Mouse (Mus musculus) spleen, adult 2 months (tissue): ENCODE data around the gene Tyw1. TPM values are rescaled to one million over a fixed set of nuclear protein-coding genes. Genes with fewer than 3 reads are reported as not detected.

Source experiments
- DNase-seq, 2 experiments: peaks; one replicate each; pipeline versions ENCODE4 v3.0.0 to v3.0.0-alpha.2; 2012 to 2021; ENCODE audit warnings: low spot score in 2 of 2, low read depth in 1 of 2
- H3K27ac ChIP-seq: fragments of 200-500 bp; 2 replicates; pipeline ENCODE4 v1.5.1; 2012; ENCODE audit warnings: low read length, inconsistent platforms; ENCODE audit not compliant: insufficient read depth
- H3K27me3 ChIP-seq: fragments of 200-500 bp; 2 replicates; pipeline ENCODE4 v1.6.1; 2012; ENCODE audit warnings: mild to moderate bottlenecking, moderate library complexity, low read length, inconsistent platforms; ENCODE audit not compliant: control insufficient read depth, insufficient read depth
- H3K36me3 ChIP-seq: fragments of 200-500 bp; 2 replicates; pipeline ENCODE4 v1.6.1; 2012; ENCODE audit warnings: mild to moderate bottlenecking, low read length, inconsistent platforms; ENCODE audit not compliant: control insufficient read depth, insufficient read depth
- H3K4me1 ChIP-seq: fragments of 200-500 bp; 2 replicates; pipeline ENCODE4 v1.6.1; 2011; ENCODE audit warnings: inconsistent platforms; ENCODE audit not compliant: control insufficient read depth, insufficient read depth, insufficient read length
- H3K4me3 ChIP-seq: fragments of 200-500 bp; 2 replicates; pipeline ENCODE4 v1.5.1; 2011; ENCODE audit warnings: mild to moderate bottlenecking, inconsistent platforms; ENCODE audit not compliant: insufficient read depth, insufficient read length; ENCODE audit errors: extremely low read depth
- CTCF ChIP-seq: fragments of 200-500 bp; IDR thresholded peaks from 2 replicates; pipeline ENCODE4 v1.5.1; 2011; ENCODE audit warnings: mild to moderate bottlenecking, inconsistent platforms; ENCODE audit not compliant: insufficient read depth, insufficient read length, insufficient replicate concordance; ENCODE audit errors: extremely low read depth
- POLR2A ChIP-seq: fragments of 200-500 bp; IDR thresholded peaks from 2 replicates; pipeline ENCODE4 v1.6.1; 2011; ENCODE audit warnings: low read depth, low read length, inconsistent platforms
- WGBS: fragments of 180-500 bp; shearing (Covaris S2); methylation state at CpG from one replicate; pipeline ENCODE4 v1.1.7; 2018; 5-methylcytosine and 5-hydroxymethylcytosine counted together
- polyA plus RNA-seq: library from polyadenylated mRNA; depleted of rRNA; stranded (reverse); fragments of >200 nt; gene quantifications from 2 replicates; pipeline ENCODE4 v1.2.3, GENCODE M21; 2012

Tyw1 gene
- polyA plus RNA-seq, 1 experiment, result 9.0 TPM

DNA sequence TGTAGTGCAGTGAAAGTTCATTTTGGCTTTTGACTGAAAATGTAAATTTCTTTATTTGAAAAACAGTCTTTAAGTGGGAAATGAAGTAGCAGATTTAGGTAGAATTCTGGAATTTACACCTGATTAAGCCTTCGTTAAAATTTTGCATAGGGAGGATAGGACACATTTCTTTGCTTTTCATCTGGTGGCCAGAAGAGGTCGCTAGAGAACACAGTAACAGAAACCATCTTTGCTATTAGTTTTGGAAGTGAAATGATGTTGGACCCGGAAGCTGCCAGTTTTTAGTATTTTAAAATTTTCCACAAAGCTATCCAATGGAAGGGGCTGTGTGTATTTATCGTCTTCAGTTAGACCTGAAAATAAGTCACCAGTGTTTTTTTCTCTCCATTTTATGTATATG is 20.1 kb downstream of the Tyw1 start:
- H3K36me3 ChIP-seq, result peaks cover 14% of the 10 kb centered on the region; the same call in 1 of the 2 replicates
- H3K27ac ChIP-seq, result no peak overlapping the region
- no peaks in the 10 kb centered on the region for H3K4me1 ChIP-seq
- TF ChIP-seq POLR2A (no peak), CTCF (no peak)
- WGBS, result 51% methylated on average over 4 of the region's 4 CpGs
- no peaks in the 10 kb centered on the region for H3K27me3 ChIP-seq
- DNase-seq, result no peak
- no peak overlapping the region for H3K4me3 ChIP-seq

DNA sequence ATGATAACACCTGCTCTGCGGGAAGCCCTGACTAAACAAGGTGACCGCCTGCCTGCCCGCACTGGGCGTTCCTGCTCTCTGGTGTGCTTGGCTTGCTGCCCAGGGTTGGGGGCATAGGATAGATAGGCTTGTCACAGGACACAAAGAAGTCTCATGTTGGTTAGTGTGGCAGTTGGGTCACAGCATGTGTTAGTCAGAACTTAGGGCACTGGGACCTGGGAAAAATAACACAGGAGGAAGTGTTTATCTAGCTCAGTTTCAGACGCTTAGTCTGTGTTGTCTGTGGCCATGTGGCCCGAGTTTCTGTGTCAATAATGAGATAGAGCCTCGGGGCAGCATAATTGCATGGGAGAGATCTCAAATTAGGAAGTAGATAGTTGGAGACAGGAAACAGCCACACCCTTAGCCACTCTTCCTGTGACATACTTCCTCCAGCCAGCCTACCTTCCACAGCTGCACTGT is 22.6 kb downstream of the Tyw1 start:
- no peak for DNase-seq
- TF ChIP-seq CTCF, result no peak
- TF ChIP-seq POLR2A, result no peak
- 72% methylated on average over 7 of the region's 7 CpGs for WGBS
- no peak overlapping the region for H3K4me3 ChIP-seq
- H3K4me1 ChIP-seq, result no peaks in the 10 kb centered on the region
- H3K27ac ChIP-seq, result no peak overlapping the region
- H3K27me3 ChIP-seq, result no peaks in the 10 kb centered on the region
- H3K36me3 ChIP-seq, result peaks cover 14% of the 10 kb centered on the region; the same call in 1 of the 2 replicates

GRCm38 (mm10) chr5:130283079-130283732 is 27.8 kb downstream of the Tyw1 start:
- no peak for TF ChIP-seq CTCF
- no peak for TF ChIP-seq POLR2A
- Histone ChIP-seq H3K27ac (no peak overlapping the region), H3K27me3 (no peaks in the 10 kb centered on the region), H3K4me1 (no peaks in the 10 kb centered on the region), H3K4me3 (no peak overlapping the region), H3K36me3 (peaks cover 13% of the 10 kb centered on the region)
- WGBS, result 74% methylated on average over 9 of the region's 9 CpGs
- DNase-seq, result no peak

DNA sequence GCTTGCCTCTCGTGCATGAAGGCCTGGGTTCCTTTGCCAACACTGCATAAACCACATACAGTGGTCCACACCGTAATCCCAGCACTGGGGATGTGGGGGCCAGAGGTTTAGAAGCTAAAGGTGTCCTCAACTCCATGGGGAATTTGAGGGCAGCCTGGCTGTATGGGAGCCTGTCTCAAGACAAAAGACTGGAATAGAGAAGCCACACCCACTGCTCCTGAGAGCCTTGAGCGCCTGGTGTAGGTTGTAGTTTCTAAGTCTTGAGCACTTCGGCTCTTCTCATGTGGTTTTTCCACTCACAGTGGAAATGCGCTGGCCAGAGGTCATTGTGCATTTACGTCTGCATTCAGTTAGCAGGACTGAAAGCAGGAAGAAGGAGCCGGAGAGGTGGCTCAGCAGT is 32.7 kb downstream of the Tyw1 start:
- Histone ChIP-seq H3K27me3 (no peaks in the 10 kb centered on the region), H3K4me3 (no peak overlapping the region), H3K27ac (no peak overlapping the region), H3K4me1 (no peaks in the 10 kb centered on the region), H3K36me3 (peaks cover 14% of the 10 kb centered on the region)
- TF ChIP-seq POLR2A (no peak), CTCF (no peak)
- 93% methylated on average over 7 of the region's 7 CpGs for WGBS
- no peak for DNase-seq

DNA sequence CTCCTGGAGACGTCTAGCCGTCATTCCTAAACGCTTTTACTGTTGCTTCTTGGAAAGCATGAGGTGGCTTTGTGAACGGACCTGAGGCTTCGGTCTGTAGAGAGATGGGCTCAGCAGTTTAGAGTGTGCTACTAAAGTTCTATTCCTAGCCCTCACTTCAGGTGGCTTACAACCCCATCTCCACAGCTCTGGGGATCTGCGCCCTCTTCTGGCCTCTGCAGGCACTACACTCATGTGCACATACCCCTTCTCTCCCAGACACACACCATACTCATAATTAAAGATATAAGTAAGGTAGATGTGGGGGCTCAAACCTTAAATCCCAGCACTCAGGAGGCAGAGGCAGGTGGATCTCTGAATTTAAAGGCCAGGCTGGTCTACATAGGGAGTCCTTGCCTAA is 34.8 kb downstream of the Tyw1 start:
- Histone ChIP-seq H3K4me1 (no peaks in the 10 kb centered on the region), H3K36me3 (peaks cover 12% of the 10 kb centered on the region), H3K27ac (no peak overlapping the region), H3K4me3 (no peak overlapping the region), H3K27me3 (no peaks in the 10 kb centered on the region)
- TF ChIP-seq CTCF (0 out of 2 replicates have a peak, but pooled peaks have one; percentile 0), POLR2A (no peak)
- WGBS, result 95% methylated on average over 6 of the region's 6 CpGs
- DNase-seq, result no peak

GRCm38 (mm10) chr5:130290775-130291174 is 35.4 kb downstream of the Tyw1 start:
- no peak for TF ChIP-seq POLR2A
- no peak for TF ChIP-seq CTCF
- H3K4me3 ChIP-seq, result no peak overlapping the region
- WGBS, result 93% methylated on average over 12 of the region's 12 CpGs
- H3K27me3 ChIP-seq, result no peaks in the 10 kb centered on the region
- DNase-seq, result no peak
- no peaks in the 10 kb centered on the region for H3K4me1 ChIP-seq
- peaks cover 13% of the 10 kb centered on the region for H3K36me3 ChIP-seq
- H3K27ac ChIP-seq, result no peak overlapping the region

GRCm38 (mm10) chr5:130292976-130293375 is 37.6 kb downstream of the Tyw1 start:
- TF ChIP-seq CTCF, result no peak
- no peak for TF ChIP-seq POLR2A
- H3K36me3 ChIP-seq, result peaks cover 19% of the 10 kb centered on the region
- DNase-seq, result no peak
- no peaks in the 10 kb centered on the region for H3K4me1 ChIP-seq
- no peak overlapping the region for H3K27ac ChIP-seq
- 96% methylated on average over 4 of the region's 4 CpGs for WGBS
- H3K4me3 ChIP-seq, result no peak overlapping the region
- no peaks in the 10 kb centered on the region for H3K27me3 ChIP-seq
